In genomic region chr4:121213936-121214792, GRCm38 (mm10) we compare ENCODE assay signal across 8 mouse cellular contexts. TPM values are rescaled to one million over a fixed set of nuclear protein-coding genes. Genes with fewer than 3 reads are reported as not detected.
A peak's percentile ranks its signal among the peaks of the same experiment; 100 is the strongest.
DNase-seq lines count a peak whose midpoint lies in the region; ATAC-seq lines count a peak whose summit lies in the region.

No protein-coding gene starts in this region.

- peak; percentile 76; the same call in 1 of the 2 replicates for ATAC-seq in embryonic facial prominence, embryonic 11.5 days (replicated peaks; ENCODE audit: insufficient number of reproducible peaks, low FRiP score, low TSS enrichment, low read depth)
- peak; percentile 91 for ATAC-seq in heart, embryonic 12.5 days (ENCODE audit: insufficient number of reproducible peaks, low FRiP score)
- ATAC-seq in liver, embryonic 15.5 days (ENCODE audit: insufficient read depth): peak; percentile 91

- no peaks in the 10 kb centered on the region for H3K4me1 ChIP-seq in embryonic facial prominence, embryonic 11.5 days (ENCODE audit: control insufficient read depth, insufficient read depth, low read length)
- H3K4me1 ChIP-seq in heart, embryonic 12.5 days (replicated peaks): peaks cover 21% of the 10 kb centered on the region
- peaks cover 31% of the 10 kb centered on the region for H3K4me1 ChIP-seq in liver, embryonic 15.5 days (replicated peaks)

- WGBS in embryonic facial prominence, embryonic 11.5 days: 2% methylated on average over 33 of the region's 36 CpGs
- under 1% methylated on average over 36 of the region's 36 CpGs for WGBS in heart, embryonic 12.5 days
- under 1% methylated on average over 36 of the region's 36 CpGs for WGBS in liver, embryonic 15.5 days (ENCODE audit: insufficient replicate concordance)

- DNase-seq in CD8-positive naive resting alpha-beta T cell, adult 2 months (ENCODE audit: low read depth in 2 of 2, low spot score in 2 of 2): peak; percentile 27 to 31
- DNase-seq in adrenal gland, adult 18-20 months (ENCODE audit: low spot score in 2 of 2): peak; percentile 54 to 60
- peak; percentile 44 for DNase-seq in embryonic facial prominence, embryonic 11.5 days (ENCODE audit: low spot score)
- peak; percentile 75 for DNase-seq in kidney, postnatal 14 days
- peak; percentile 24 for DNase-seq in neural tube, embryonic 10.5 days (ENCODE audit: extremely low spot score, low spot score)
- peak; percentile 46 for DNase-seq in thymus, postnatal 0 days (ENCODE audit: low spot score)

- H3K4me3 ChIP-seq in embryonic facial prominence, embryonic 11.5 days (ENCODE audit: low read depth, low read length): peak overlapping the region; percentile 91
- peak overlapping the region; percentile 99 for H3K4me3 ChIP-seq in heart, embryonic 12.5 days
- peak overlapping the region; percentile 96 for H3K4me3 ChIP-seq in liver, embryonic 15.5 days (replicated peaks)

- no peaks in the 10 kb centered on the region for H3K36me3 ChIP-seq in embryonic facial prominence, embryonic 11.5 days (replicated peaks; ENCODE audit: control insufficient read depth, insufficient read depth, low read depth, low read length)
- H3K36me3 ChIP-seq in heart, embryonic 12.5 days: no peaks in the 10 kb centered on the region
- no peaks in the 10 kb centered on the region for H3K36me3 ChIP-seq in liver, embryonic 15.5 days (replicated peaks)

- H3K9me3 ChIP-seq in embryonic facial prominence, embryonic 11.5 days (replicated peaks; ENCODE audit: control insufficient read depth, low read length): no peaks in the 10 kb centered on the region
- no peaks in the 10 kb centered on the region for H3K9me3 ChIP-seq in heart, embryonic 12.5 days (replicated peaks)
- H3K9me3 ChIP-seq in liver, embryonic 15.5 days (replicated peaks): no peaks in the 10 kb centered on the region

- H3K9ac ChIP-seq in embryonic facial prominence, embryonic 11.5 days (replicated peaks; ENCODE audit: low read length): peak overlapping the region; percentile 98
- peak overlapping the region; percentile 98 for H3K9ac ChIP-seq in heart, embryonic 12.5 days
- peak overlapping the region; percentile 92 for H3K9ac ChIP-seq in liver, embryonic 15.5 days

- peak overlapping the region; percentile 76 for H3K27ac ChIP-seq in embryonic facial prominence, embryonic 11.5 days (replicated peaks; ENCODE audit: low read depth, low read length)
- peak overlapping the region; percentile 88 for H3K27ac ChIP-seq in heart, embryonic 12.5 days (ENCODE audit: poor library complexity, severe bottlenecking)
- peak overlapping the region; percentile 96 for H3K27ac ChIP-seq in liver, embryonic 15.5 days (replicated peaks)

- no peaks in the 10 kb centered on the region for H3K27me3 ChIP-seq in embryonic facial prominence, embryonic 11.5 days (ENCODE audit: control insufficient read depth, insufficient read depth, low read length)
- H3K27me3 ChIP-seq in heart, embryonic 12.5 days (replicated peaks): peaks cover 5% of the 10 kb centered on the region; the same call in 1 of the 2 replicates
- H3K27me3 ChIP-seq in liver, embryonic 15.5 days: peaks cover 21% of the 10 kb centered on the region; the same call in 1 of the 2 replicates

- H3K4me2 ChIP-seq in embryonic facial prominence, embryonic 11.5 days (ENCODE audit: low read depth, low read length): peak overlapping the region; percentile 53
- H3K4me2 ChIP-seq in heart, embryonic 12.5 days: peak overlapping the region; percentile 81
- H3K4me2 ChIP-seq in liver, embryonic 15.5 days: peak overlapping the region; percentile 86

RNA-seq across cellular contexts. Expression of gene Rlf, which starts 0.7 kb away (rescaled TPM):
- 10 to 100 TPM; 14.0 to 14.9 TPM for total RNA-seq in adrenal gland, adult 18-20 months (2021)
- 22.9 and 24.8 TPM in 2 replicates for polyA plus RNA-seq in embryonic facial prominence, embryonic 11.5 days (2014; fragmentation: Nextera tagmentation; extraction: Ambion mirVana)
- 23.6 and 24.1 TPM in 2 replicates for polyA plus RNA-seq in heart, embryonic 12.5 days (2016; fragmentation: Nextera tagmentation; extraction: Ambion mirVana)
- polyA plus RNA-seq in liver, embryonic 15.5 days (2015; fragmentation: Nextera tagmentation; extraction: Ambion mirVana): 9.7 and 10.8 TPM in 2 replicates
- 14.4 and 17.7 TPM in 2 replicates for polyA plus RNA-seq in thymus, postnatal 0 days (2015; fragmentation: Nextera tagmentation; extraction: Ambion mirVana)

Comparison
In these comparisons a context has a peak if more than half of its experiments do, and no peak if none do; other contexts are left out.
1. Peak in every context shown above with its lines: DNase-seq, ATAC-seq, H3K4me3 ChIP-seq and H3K27ac ChIP-seq.
2. DNase-seq: peak in every context shown above with its lines; median percentile 75 in kidney, postnatal 14 days; 57 in adrenal gland, adult 18-20 months; 46 in thymus, postnatal 0 days; 44 in embryonic facial prominence, embryonic 11.5 days; 29 in CD8-positive naive resting alpha-beta T cell, adult 2 months; 24 in neural tube, embryonic 10.5 days.